Mouse (Mus musculus): Measurements from ENCODE around the gene Fmnl2. TPM values are rescaled to one million over a fixed set of nuclear protein-coding genes. Genes with fewer than 3 reads are reported as not detected.

The Fmnl2 gene
- polyA plus RNA-seq, 1 experiment: 4.3 TPM

GRCm38 (mm10) chr2:52830513-52830912 is 27.1 kb upstream of the Fmnl2 start:
- TF ChIP-seq CTCF (conservative IDR thresholded peaks at IDR 0.05; ENCODE audit: insufficient read depth, insufficient read length, low read depth, low read length) (no peak), POLR2A (IDR thresholded peaks at IDR 0.05; ENCODE audit: low read depth, low read length) (no peak)
- DNase-seq: no peak

DNA sequence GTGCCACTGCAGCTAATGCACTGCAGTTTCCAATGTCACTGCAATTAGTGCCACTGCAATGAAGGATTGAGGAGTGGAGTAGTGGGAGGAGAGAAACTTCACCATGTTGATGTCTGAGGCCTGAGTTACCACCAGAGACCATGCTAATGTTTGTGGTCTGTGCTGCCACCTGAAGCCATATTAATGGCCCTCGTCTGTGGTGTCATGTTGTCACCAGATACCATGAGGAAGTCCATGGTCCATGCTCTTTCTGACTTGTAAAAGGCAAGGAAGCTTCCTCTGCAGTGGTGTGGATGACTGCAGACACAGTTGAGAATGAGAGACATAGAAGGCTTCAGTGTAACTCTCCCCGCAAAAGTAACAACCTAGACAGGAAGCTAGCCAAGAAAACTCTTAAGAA is 26.1 kb upstream of the Fmnl2 start:
- TF ChIP-seq CTCF (conservative IDR thresholded peaks at IDR 0.05; ENCODE audit: insufficient read depth, insufficient read length, low read depth, low read length): no peak
- no peak for TF ChIP-seq POLR2A (IDR thresholded peaks at IDR 0.05; ENCODE audit: low read depth, low read length)
- no peak for DNase-seq
- 75% methylated on average over 2 of the region's 2 CpGs for WGBS
- Histone ChIP-seq H3K36me3 (ENCODE audit: control insufficient read depth, insufficient read depth, low read length) (no peaks in the 10 kb centered on the region), H3K4me1 (ENCODE audit: control insufficient read depth, insufficient read depth, low read length) (no peaks in the 10 kb centered on the region), H3K27me3 (replicated peaks; ENCODE audit: control insufficient read depth, insufficient read depth, low read length) (no peaks in the 10 kb centered on the region), H3K4me3 (ENCODE audit: insufficient read depth, low read depth, low read length) (no peak overlapping the region), H3K27ac (ENCODE audit: insufficient read depth, low read depth, low read length) (no peak overlapping the region)

More at GRCm38 (mm10) chr2:52830513-52830912, 27.1 kb upstream of the Fmnl2 start:
- Histone ChIP-seq H3K27me3 (replicated peaks; ENCODE audit: control insufficient read depth, insufficient read depth, low read length) (no peaks in the 10 kb centered on the region), H3K36me3 (ENCODE audit: control insufficient read depth, insufficient read depth, low read length) (no peaks in the 10 kb centered on the region), H3K27ac (ENCODE audit: insufficient read depth, low read depth, low read length) (no peak overlapping the region), H3K4me3 (ENCODE audit: insufficient read depth, low read depth, low read length) (no peak overlapping the region), H3K4me1 (ENCODE audit: control insufficient read depth, insufficient read depth, low read length) (no peaks in the 10 kb centered on the region)
- 82% methylated on average over 4 of the region's 4 CpGs for WGBS

GRCm38 (mm10) chr2:52835726-52836125 is 21.9 kb upstream of the Fmnl2 start:
- Histone ChIP-seq H3K36me3 (ENCODE audit: control insufficient read depth, insufficient read depth, low read length) (no peaks in the 10 kb centered on the region), H3K4me1 (ENCODE audit: control insufficient read depth, insufficient read depth, low read length) (no peaks in the 10 kb centered on the region), H3K4me3 (ENCODE audit: insufficient read depth, low read depth, low read length) (no peak overlapping the region), H3K27ac (ENCODE audit: insufficient read depth, low read depth, low read length) (no peak overlapping the region), H3K27me3 (replicated peaks; ENCODE audit: control insufficient read depth, insufficient read depth, low read length) (no peaks in the 10 kb centered on the region)
- TF ChIP-seq CTCF (conservative IDR thresholded peaks at IDR 0.05; ENCODE audit: insufficient read depth, insufficient read length, low read depth, low read length): no peak
- no peak for TF ChIP-seq POLR2A (IDR thresholded peaks at IDR 0.05; ENCODE audit: low read depth, low read length)
- no peak for DNase-seq
- WGBS: 89% methylated on average over 3 of the region's 3 CpGs

DNA sequence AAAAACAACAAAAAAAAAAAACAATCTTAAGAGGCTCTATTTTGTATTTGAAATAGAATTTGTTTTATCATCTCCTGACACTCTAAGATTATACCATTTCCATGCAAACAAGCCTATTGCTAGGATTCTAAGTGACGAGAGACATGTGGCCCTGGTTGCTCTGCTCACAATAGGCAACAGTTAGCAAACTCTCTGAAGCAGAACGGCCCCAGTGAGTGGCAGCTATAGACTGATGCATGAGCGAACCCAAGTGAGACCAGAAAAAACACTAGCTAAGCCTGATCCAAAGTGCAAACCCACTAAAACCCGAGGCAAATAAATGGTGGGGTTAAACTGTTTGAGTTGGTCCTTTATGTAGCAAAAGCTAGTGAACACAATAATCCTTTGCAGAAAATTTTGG is 18.6 kb upstream of the Fmnl2 start:
- no peaks in the 10 kb centered on the region for H3K4me1 ChIP-seq (ENCODE audit: control insufficient read depth, insufficient read depth, low read length)
- no peak for DNase-seq
- TF ChIP-seq CTCF (conservative IDR thresholded peaks at IDR 0.05; ENCODE audit: insufficient read depth, insufficient read length, low read depth, low read length) (no peak), POLR2A (IDR thresholded peaks at IDR 0.05; ENCODE audit: low read depth, low read length) (no peak)
- no peaks in the 10 kb centered on the region for H3K27me3 ChIP-seq (replicated peaks; ENCODE audit: control insufficient read depth, insufficient read depth, low read length)
- WGBS: 47% methylated on average over 4 of the region's 4 CpGs
- H3K36me3 ChIP-seq (ENCODE audit: control insufficient read depth, insufficient read depth, low read length): no peaks in the 10 kb centered on the region
- no peak overlapping the region for H3K27ac ChIP-seq (ENCODE audit: insufficient read depth, low read depth, low read length)
- no peak overlapping the region for H3K4me3 ChIP-seq (ENCODE audit: insufficient read depth, low read depth, low read length)

- Histone ChIP-seq H3K27me3 (replicated peaks; ENCODE audit: control insufficient read depth, insufficient read depth, low read length) (no peaks in the 10 kb centered on the region), H3K4me1 (ENCODE audit: control insufficient read depth, insufficient read depth, low read length) (no peaks in the 10 kb centered on the region), H3K4me3 (ENCODE audit: insufficient read depth, low read depth, low read length) (no peak overlapping the region), H3K27ac (ENCODE audit: insufficient read depth, low read depth, low read length) (no peak overlapping the region), H3K36me3 (ENCODE audit: control insufficient read depth, insufficient read depth, low read length) (no peaks in the 10 kb centered on the region)
- WGBS: 89% methylated on average over 3 of the region's 3 CpGs
- DNase-seq: no peak
- no peak for TF ChIP-seq POLR2A (IDR thresholded peaks at IDR 0.05; ENCODE audit: low read depth, low read length)
- TF ChIP-seq CTCF (conservative IDR thresholded peaks at IDR 0.05; ENCODE audit: insufficient read depth, insufficient read length, low read depth, low read length): no peak
Observed at GRCm38 (mm10) chr2:52839868-52840267, 17.8 kb upstream of the Fmnl2 start.

- no peaks in the 10 kb centered on the region for H3K36me3 ChIP-seq (ENCODE audit: control insufficient read depth, insufficient read depth, low read length)
- H3K27ac ChIP-seq (ENCODE audit: insufficient read depth, low read depth, low read length): no peak overlapping the region
- H3K4me3 ChIP-seq (ENCODE audit: insufficient read depth, low read depth, low read length): no peak overlapping the region
- H3K27me3 ChIP-seq (replicated peaks; ENCODE audit: control insufficient read depth, insufficient read depth, low read length): no peaks in the 10 kb centered on the region
- no peak for TF ChIP-seq CTCF (conservative IDR thresholded peaks at IDR 0.05; ENCODE audit: insufficient read depth, insufficient read length, low read depth, low read length)
- TF ChIP-seq POLR2A (IDR thresholded peaks at IDR 0.05; ENCODE audit: low read depth, low read length): no peak
- WGBS: 87% methylated on average over 2 of the region's 2 CpGs
- H3K4me1 ChIP-seq (ENCODE audit: control insufficient read depth, insufficient read depth, low read length): no peaks in the 10 kb centered on the region
- DNase-seq: no peak
Observed at GRCm38 (mm10) chr2:52843861-52844260, 13.8 kb upstream of the Fmnl2 start.

DNA sequence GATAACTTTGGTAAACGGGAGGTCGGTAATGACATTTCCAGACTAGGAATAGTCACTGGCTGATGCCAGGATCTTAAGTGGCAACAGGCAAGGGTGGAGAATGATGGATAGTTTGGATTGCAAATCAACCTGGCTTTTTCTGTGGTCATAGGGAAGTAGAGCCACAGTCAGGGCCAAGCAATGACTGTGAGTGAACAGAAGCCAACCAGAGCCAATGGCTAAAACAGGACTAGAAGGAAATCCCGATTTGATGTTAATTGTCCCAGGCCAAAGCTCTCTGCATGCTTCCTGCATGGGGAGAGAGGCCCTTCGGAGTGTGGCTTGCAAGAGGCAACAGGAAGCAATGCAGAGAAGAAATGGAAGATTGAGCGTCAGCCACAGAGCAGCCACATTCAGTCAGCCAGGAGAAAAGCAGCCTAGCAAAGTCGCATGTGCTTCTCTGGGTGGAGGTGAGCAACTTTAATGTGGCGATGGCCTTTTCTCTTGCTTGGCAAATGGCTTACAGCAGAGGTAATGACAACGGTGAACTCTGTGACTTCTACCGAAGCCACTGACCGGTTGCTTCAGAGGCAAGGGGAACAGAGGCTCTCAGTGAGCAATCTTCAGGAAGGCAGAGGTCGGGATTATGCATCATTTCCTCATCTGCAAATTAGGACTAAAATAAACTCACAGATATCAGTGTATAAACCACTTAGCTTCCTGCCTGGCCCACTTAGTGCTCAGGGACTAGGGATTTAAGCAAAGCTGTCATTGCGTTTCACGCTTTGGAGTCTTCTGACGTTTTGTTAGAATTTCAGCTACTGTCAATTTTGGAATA is 12.5 kb upstream of the Fmnl2 start:
- no peak for TF ChIP-seq CTCF (conservative IDR thresholded peaks at IDR 0.05; ENCODE audit: insufficient read depth, insufficient read length, low read depth, low read length)
- no peak for TF ChIP-seq POLR2A (IDR thresholded peaks at IDR 0.05; ENCODE audit: low read depth, low read length)
- WGBS: 68% methylated on average over 14 of the region's 14 CpGs
- Histone ChIP-seq H3K4me1 (ENCODE audit: control insufficient read depth, insufficient read depth, low read length) (no peaks in the 10 kb centered on the region), H3K4me3 (ENCODE audit: insufficient read depth, low read depth, low read length) (no peak overlapping the region), H3K36me3 (ENCODE audit: control insufficient read depth, insufficient read depth, low read length) (no peaks in the 10 kb centered on the region), H3K27ac (ENCODE audit: insufficient read depth, low read depth, low read length) (no peak overlapping the region), H3K27me3 (replicated peaks; ENCODE audit: control insufficient read depth, insufficient read depth, low read length) (no peaks in the 10 kb centered on the region)
- DNase-seq: no peak

All from kidney, adult 2 months (tissue).